Mouse (Mus musculus) midbrain, postnatal 0 days (tissue): Measurements from ENCODE around the gene 1700013G24Rik. TPM values are rescaled to one million over a fixed set of nuclear protein-coding genes. Genes with fewer than 3 reads are reported as not detected.

Experiments used
- ATAC-seq: fragments of 200-750 bp; cut with Nextera tagmentation; 2 replicates; pipeline ENCODE4 v1.8.0; 2017; ENCODE audit warnings: moderate number of reproducible peaks, mild to moderate bottlenecking, moderate TSS enrichment, moderate library complexity; ENCODE audit not compliant: low FRiP score
- DNase-seq: peaks from one replicate; pipeline ENCODE4 v3.0.0-alpha.2; 2015; ENCODE audit warnings: low spot score
- H3K27ac ChIP-seq: fragments of 300-500 bp; sonication (generic); 2 replicates; pipeline ENCODE4 v1.5.1; 2014; ENCODE audit warnings: low read depth, mild to moderate bottlenecking, low read length, mixed read lengths
- H3K27me3 ChIP-seq: fragments of 300-500 bp; sonication (generic); 2 replicates; pipeline ENCODE4 v1.6.1; 2014; ENCODE audit warnings: low read length, control low read depth, mixed read lengths; ENCODE audit not compliant: insufficient read depth
- H3K36me3 ChIP-seq: fragments of 300-500 bp; sonication (generic); 2 replicates; pipeline ENCODE4 v1.6.1; 2014; ENCODE audit warnings: low read length, control low read depth, mixed read lengths; ENCODE audit not compliant: insufficient read depth
- H3K4me1 ChIP-seq: fragments of 300-500 bp; sonication (generic); 2 replicates; pipeline ENCODE4 v1.6.1; 2014; ENCODE audit warnings: mild to moderate bottlenecking, control low read depth, antibody characterized with exemption, low read length, mixed read lengths; ENCODE audit not compliant: insufficient read depth
- H3K4me2 ChIP-seq: fragments of 300-500 bp; sonication (generic); 2 replicates; pipeline ENCODE4 v1.6.1; 2014; ENCODE audit warnings: low read depth, mild to moderate bottlenecking, low read length, mixed read lengths; ENCODE audit not compliant: poor library complexity, severe bottlenecking
- H3K4me3 ChIP-seq: fragments of 300-500 bp; sonication (generic); 2 replicates; pipeline ENCODE4 v1.5.1; 2014; ENCODE audit warnings: low read depth, mild to moderate bottlenecking, low read length, moderate library complexity
- H3K9ac ChIP-seq: fragments of 300-500 bp; sonication (generic); replicated peaks from 2 replicates; pipeline ENCODE4 v1.6.1; 2014; ENCODE audit warnings: mild to moderate bottlenecking, low read length, moderate library complexity, mixed read lengths; ENCODE audit not compliant: poor library complexity, severe bottlenecking
- H3K9me3 ChIP-seq: fragments of 300-500 bp; sonication (generic); 2 replicates; pipeline ENCODE4 v1.6.1; 2016; ENCODE audit warnings: low read length, control low read depth
- CTCF ChIP-seq: IDR thresholded peaks from 2 replicates; pipeline ENCODE4 v1.5.1; 2016; ENCODE audit warnings: antibody characterized with exemption, mild to moderate bottlenecking
- WGBS: fragments of 180-500 bp; shearing (Covaris S2); extraction: QIAGEN DNeasy Blood & Tissue Kit; methylation state at CpG from one replicate; pipeline ENCODE4 v1.1.7; 2014; 5-methylcytosine and 5-hydroxymethylcytosine counted together
- polyA plus RNA-seq: library from polyadenylated mRNA; unstranded; fragments of >200 nt; fragmentation: Nextera tagmentation; extraction: Ambion mirVana; gene quantifications from 2 replicates; pipeline ENCODE4 v1.2.1, GENCODE M21; 2015
- total RNA-seq: library from RNA; depleted of rRNA; stranded (reverse); fragments of >200 nt; gene quantifications from 2 replicates; pipeline ENCODE4 v1.2.3, GENCODE M21; 2014; rRNA removed

Gene 1700013G24Rik
- total and polyA plus RNA-seq, 2 experiments from 2014 or later: not detected

- no peaks in the 10 kb centered on the region for H3K36me3 ChIP-seq
- TF ChIP-seq CTCF: no peak
- no peak for ATAC-seq
- 79% methylated on average over 12 of the region's 12 CpGs for WGBS
- H3K9me3 ChIP-seq: no peaks in the 10 kb centered on the region
- DNase-seq: no peak
- H3K4me3 ChIP-seq: no peak overlapping the region
- H3K27ac ChIP-seq: no peak overlapping the region
- H3K4me2 ChIP-seq: no peak overlapping the region
- H3K4me1 ChIP-seq: no peaks in the 10 kb centered on the region
- no peak overlapping the region for H3K9ac ChIP-seq
- H3K27me3 ChIP-seq: no peaks in the 10 kb centered on the region
Observed at GRCm38 (mm10) chr4:137500149-137500548, 47.1 kb downstream of the 1700013G24Rik start.

DNA sequence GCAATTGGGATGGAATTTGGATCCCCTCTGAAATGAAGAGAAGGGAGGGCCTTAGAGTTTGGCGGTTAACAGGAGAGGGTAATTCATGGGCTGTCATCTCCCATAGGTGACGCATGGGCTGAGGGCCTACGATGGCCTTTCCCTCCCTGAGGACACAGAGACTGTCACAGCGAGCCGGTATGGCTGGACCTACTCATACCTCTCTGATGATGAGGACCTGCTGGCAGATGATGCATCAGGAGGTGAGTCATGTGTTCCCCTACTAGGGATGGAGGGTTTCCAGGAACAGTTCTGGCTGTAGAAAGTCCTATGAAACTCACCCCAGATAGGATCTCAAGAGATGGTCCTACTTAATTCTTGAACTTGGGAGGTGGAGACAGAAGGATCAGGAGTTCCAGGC is 47.9 kb downstream of the 1700013G24Rik start:
- Histone ChIP-seq H3K4me1 (no peaks in the 10 kb centered on the region), H3K9ac (no peak overlapping the region), H3K9me3 (no peaks in the 10 kb centered on the region), H3K4me2 (no peak overlapping the region), H3K4me3 (no peak overlapping the region), H3K27ac (no peak overlapping the region), H3K27me3 (no peaks in the 10 kb centered on the region), H3K36me3 (no peaks in the 10 kb centered on the region)
- 95% methylated on average over 5 of the region's 5 CpGs for WGBS
- no peak for ATAC-seq
- no peak for TF ChIP-seq CTCF
- DNase-seq: no peak

DNA sequence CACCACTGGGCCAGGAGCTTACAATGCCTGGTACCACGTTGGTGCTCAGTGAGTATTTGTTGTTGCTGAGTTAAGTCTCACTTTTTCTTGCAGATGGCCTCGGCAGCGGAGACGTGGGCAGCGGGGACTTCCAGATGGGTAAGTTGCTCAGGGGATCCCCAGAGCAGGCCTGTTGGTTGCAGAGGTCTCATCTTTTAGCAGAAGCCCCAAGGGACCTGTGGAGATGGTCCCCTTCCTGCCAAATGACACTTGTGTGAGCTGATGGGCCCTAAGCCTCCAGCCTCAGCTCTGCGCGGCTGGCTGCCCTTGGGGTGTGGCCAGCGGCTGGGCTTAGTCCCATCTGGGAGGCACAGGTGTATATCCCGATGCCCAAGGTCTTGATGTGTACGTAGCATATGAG is 49.1 kb downstream of the 1700013G24Rik start:
- Histone ChIP-seq H3K9ac (no peak overlapping the region), H3K27ac (no peak overlapping the region), H3K4me2 (no peak overlapping the region), H3K4me1 (no peaks in the 10 kb centered on the region), H3K4me3 (no peak overlapping the region), H3K9me3 (no peaks in the 10 kb centered on the region), H3K27me3 (no peaks in the 10 kb centered on the region), H3K36me3 (no peaks in the 10 kb centered on the region)
- ATAC-seq: no peak
- no peak for TF ChIP-seq CTCF
- WGBS: 93% methylated on average over 10 of the region's 10 CpGs
- no peak for DNase-seq

- H3K9me3 ChIP-seq: no peaks in the 10 kb centered on the region
- H3K4me1 ChIP-seq: no peaks in the 10 kb centered on the region
- 72% methylated on average over 7 of the region's 7 CpGs for WGBS
- no peak overlapping the region for H3K9ac ChIP-seq
- ATAC-seq (no peak), DNase-seq (no peak)
- H3K4me2 ChIP-seq: no peak overlapping the region
- H3K27me3 ChIP-seq: no peaks in the 10 kb centered on the region
- no peak for TF ChIP-seq CTCF
- H3K4me3 ChIP-seq: no peak overlapping the region
- no peaks in the 10 kb centered on the region for H3K36me3 ChIP-seq
- no peak overlapping the region for H3K27ac ChIP-seq
Observed at GRCm38 (mm10) chr4:137502801-137503200, 49.7 kb downstream of the 1700013G24Rik start.

GRCm38 (mm10) chr4:137503509-137503971 is 50.5 kb downstream of the 1700013G24Rik start:
- no peak for ATAC-seq
- H3K4me1 ChIP-seq: no peaks in the 10 kb centered on the region
- no peaks in the 10 kb centered on the region for H3K9me3 ChIP-seq
- no peak for TF ChIP-seq CTCF
- H3K4me3 ChIP-seq: no peak overlapping the region
- H3K27ac ChIP-seq: no peak overlapping the region
- no peak overlapping the region for H3K9ac ChIP-seq
- no peaks in the 10 kb centered on the region for H3K36me3 ChIP-seq
- H3K4me2 ChIP-seq: no peak overlapping the region
- H3K27me3 ChIP-seq: no peaks in the 10 kb centered on the region
- 82% methylated on average over 6 of the region's 6 CpGs for WGBS
- no peak for DNase-seq

Other genes starting within 250 kb of the 1700013G24Rik start
- 5.6 and 6.3 TPM in 2 replicates for gene Wnt4, start 175.8 kb upstream of the 1700013G24Rik start, total RNA-seq
- gene Wnt4, start 175.8 kb upstream of the 1700013G24Rik start, polyA plus RNA-seq: 5.2 and 6.0 TPM in 2 replicates
- 583 and 680 TPM in 2 replicates for gene Cdc42, start 95.6 kb upstream of the 1700013G24Rik start, total RNA-seq
- 1,182 and 1,189 TPM in 2 replicates for gene Cdc42, start 95.6 kb upstream of the 1700013G24Rik start, polyA plus RNA-seq
- not detected in 2 replicates for gene Cela3a, start 43.5 kb upstream of the 1700013G24Rik start, total RNA-seq
- gene Cela3a, start 43.5 kb upstream of the 1700013G24Rik start, polyA plus RNA-seq: not detected in 2 replicates
- gene Cela3b, start 22.7 kb upstream of the 1700013G24Rik start, total RNA-seq: not detected in 2 replicates
- not detected in 2 replicates for gene Cela3b, start 22.7 kb upstream of the 1700013G24Rik start, polyA plus RNA-seq
- 26.1 and 30.5 TPM in 2 replicates for gene Hspg2, start 15.5 kb downstream of the 1700013G24Rik start, total RNA-seq
- 1.4 and 2.2 TPM in 2 replicates for gene Hspg2, start 15.5 kb downstream of the 1700013G24Rik start, polyA plus RNA-seq
- gene Ldlrad2, start 121.3 kb downstream of the 1700013G24Rik start, total RNA-seq: not detected in 2 replicates
- gene Ldlrad2, start 121.3 kb downstream of the 1700013G24Rik start, polyA plus RNA-seq: 0.70 TPM in 1 of 2 replicates, not detected in the other
- gene Usp48, start 140.5 kb downstream of the 1700013G24Rik start, total RNA-seq: 70.8 and 98.7 TPM in 2 replicates
- gene Usp48, start 140.5 kb downstream of the 1700013G24Rik start, polyA plus RNA-seq: 37.0 and 40.9 TPM in 2 replicates
- 232 and 270 TPM in 2 replicates for gene Rap1gap, start 211.4 kb downstream of the 1700013G24Rik start, total RNA-seq
- gene Rap1gap, start 211.4 kb downstream of the 1700013G24Rik start, polyA plus RNA-seq: 115 and 123 TPM in 2 replicates